Mouse (Mus musculus): ENCODE measurements around the gene Inpp5a. TPM values are rescaled to one million over a fixed set of nuclear protein-coding genes. Genes with fewer than 3 reads are reported as not detected.

Inpp5a gene
- polyA plus RNA-seq, 1 experiment: 37.8 TPM

GRCm38 (mm10) chr7:139445621-139446020, 56.7 kb downstream of the Inpp5a start:
- Histone ChIP-seq H3K36me3 (ENCODE audit: control insufficient read depth, insufficient read depth) (no peaks in the 10 kb centered on the region), H3ac (ENCODE audit: control insufficient read depth, insufficient read length) (no peak overlapping the region), H3K4me2 (ENCODE audit: low read depth) (no peak overlapping the region), H3K4me3 (no peak overlapping the region), H3K79me2 (ENCODE audit: control insufficient read depth, insufficient read depth) (peaks cover 12% of the 10 kb centered on the region), H3K27me3 (ENCODE audit: control insufficient read depth, insufficient read depth, insufficient read length) (no peaks in the 10 kb centered on the region)
- TF ChIP-seq SRF (IDR thresholded peaks at IDR 0.05; ENCODE audit: control insufficient read depth, insufficient read length, low read depth) (no peak), POLR2AphosphoS2 (IDR thresholded peaks at IDR 0.05; ENCODE audit: insufficient read length, low read depth) (no peak), TCF3 (IDR thresholded peaks at IDR 0.05; ENCODE audit: insufficient read length, low read depth) (no peak), REST (IDR thresholded peaks at IDR 0.05; ENCODE audit: insufficient read depth, insufficient read length) (no peak), POLR2A (IDR thresholded peaks at IDR 0.05; ENCODE audit: insufficient read length, low read depth) (no peak), TCF12 (IDR thresholded peaks at IDR 0.05; ENCODE audit: insufficient read depth, poor library complexity, severe bottlenecking) (no peak), MYOG (IDR thresholded peaks at IDR 0.05; ENCODE audit: control insufficient read depth in 1 of 3, insufficient read depth in 1 of 3, insufficient read length in 2 of 3, low read depth in 2 of 3) (no peak)

DNA sequence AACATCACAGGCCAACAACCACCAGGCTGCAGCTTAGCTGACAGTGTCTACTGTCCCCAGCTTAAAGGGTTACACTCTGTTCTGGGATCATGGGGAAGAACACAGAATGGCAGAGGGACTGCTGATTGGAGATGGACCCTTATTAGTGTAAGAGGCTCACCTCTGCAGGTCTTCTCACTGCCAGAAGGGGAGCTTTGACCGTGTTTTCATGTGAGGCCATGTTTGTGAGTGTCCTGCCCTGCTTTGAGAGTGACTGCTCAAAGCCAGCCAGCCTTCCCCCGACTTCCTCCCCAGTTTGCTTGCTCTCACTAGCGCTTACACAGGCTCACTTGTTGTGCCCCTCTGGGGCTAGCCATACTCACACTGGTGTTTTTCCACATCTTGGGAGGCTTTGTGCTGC, 58.5 kb downstream of the Inpp5a start:
- no peak overlapping the region for H3K4me3 ChIP-seq
- H3ac ChIP-seq (ENCODE audit: control insufficient read depth, insufficient read length): no peak overlapping the region
- no peak for TF ChIP-seq MYOD1 (IDR thresholded peaks at IDR 0.05; ENCODE audit: control insufficient read depth in 1 of 3, insufficient read length in 2 of 3, low read depth in 2 of 3)
- no peak for TF ChIP-seq REST (IDR thresholded peaks at IDR 0.05; ENCODE audit: insufficient read depth, insufficient read length)
- no peak for TF ChIP-seq CEBPB (IDR thresholded peaks at IDR 0.05; ENCODE audit: insufficient read depth, poor library complexity, severe bottlenecking)
- no peak for TF ChIP-seq MYOG (IDR thresholded peaks at IDR 0.05; ENCODE audit: control insufficient read depth in 1 of 3, insufficient read depth in 1 of 3, insufficient read length in 2 of 3, low read depth in 2 of 3)
- no peak for TF ChIP-seq TCF3 (IDR thresholded peaks at IDR 0.05; ENCODE audit: insufficient read length, low read depth)
- TF ChIP-seq POLR2A (IDR thresholded peaks at IDR 0.05; ENCODE audit: insufficient read length, low read depth): no peak
- no peak for TF ChIP-seq TCF12 (IDR thresholded peaks at IDR 0.05; ENCODE audit: insufficient read depth, poor library complexity, severe bottlenecking)
- TF ChIP-seq MAX (IDR thresholded peaks at IDR 0.05; ENCODE audit: low read depth): no peak
- no peak for TF ChIP-seq USF1 (IDR thresholded peaks at IDR 0.05; ENCODE audit: low read depth)
- TF ChIP-seq E2F4 (IDR thresholded peaks at IDR 0.05; ENCODE audit: insufficient read depth): no peak
- TF ChIP-seq POLR2AphosphoS2 (IDR thresholded peaks at IDR 0.05; ENCODE audit: insufficient read length, low read depth): no peak
- TF ChIP-seq SRF (IDR thresholded peaks at IDR 0.05; ENCODE audit: control insufficient read depth, insufficient read length, low read depth): no peak
- H3K4me2 ChIP-seq (ENCODE audit: low read depth): no peak overlapping the region
- peaks cover 6% of the 10 kb centered on the region for H3K79me2 ChIP-seq (ENCODE audit: control insufficient read depth, insufficient read depth)
- no peaks in the 10 kb centered on the region for H3K27me3 ChIP-seq (ENCODE audit: control insufficient read depth, insufficient read depth, insufficient read length)
- no peaks in the 10 kb centered on the region for H3K36me3 ChIP-seq (ENCODE audit: control insufficient read depth, insufficient read depth)

DNA sequence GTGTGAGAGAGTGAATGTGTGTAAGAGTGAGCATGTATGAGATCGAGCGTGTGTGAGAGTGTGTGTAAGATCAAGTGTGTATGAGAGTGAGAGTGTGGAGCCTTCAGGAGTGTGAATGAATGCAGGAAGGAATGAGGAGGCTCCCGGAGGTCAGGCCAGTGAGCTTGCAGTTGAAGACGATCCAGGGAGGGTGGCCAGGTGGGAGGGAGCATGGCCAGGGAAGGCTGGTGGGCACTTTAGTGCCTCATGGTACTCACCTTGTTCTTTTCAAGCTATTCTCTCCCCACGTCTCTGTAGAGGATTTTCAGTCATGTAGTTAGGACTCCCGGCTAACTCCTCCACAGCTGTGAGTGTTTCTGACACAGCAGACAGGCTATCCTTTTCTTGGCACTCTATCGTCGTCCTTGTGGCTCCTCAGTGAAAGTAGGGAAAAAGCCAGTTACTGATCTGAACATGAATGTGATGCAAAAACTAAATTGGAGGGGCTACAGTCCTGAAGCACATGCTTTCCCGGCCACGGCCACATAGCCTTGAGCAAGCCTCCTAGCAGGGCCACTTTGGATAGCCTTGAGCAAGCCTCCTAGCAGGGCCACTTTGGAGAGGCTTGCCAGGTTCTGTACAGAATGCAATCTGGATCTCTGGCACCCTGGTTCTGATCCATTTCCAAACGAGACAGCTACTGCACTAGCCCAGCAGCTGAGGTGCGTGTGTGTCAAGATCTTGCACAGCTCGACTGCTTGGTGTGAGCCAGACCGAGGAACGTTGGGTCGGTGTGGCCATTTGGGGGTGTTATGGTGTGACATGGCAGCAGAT, 61.5 kb downstream of the Inpp5a start:
- Histone ChIP-seq H3K27me3 (ENCODE audit: control insufficient read depth, insufficient read depth, insufficient read length) (no peaks in the 10 kb centered on the region), H3ac (ENCODE audit: control insufficient read depth, insufficient read length) (no peak overlapping the region), H3K4me2 (ENCODE audit: low read depth) (no peak overlapping the region), H3K4me3 (no peak overlapping the region), H3K36me3 (ENCODE audit: control insufficient read depth, insufficient read depth) (no peaks in the 10 kb centered on the region), H3K79me2 (ENCODE audit: control insufficient read depth, insufficient read depth) (peaks cover 4% of the 10 kb centered on the region)
- TF ChIP-seq E2F4 (IDR thresholded peaks at IDR 0.05; ENCODE audit: insufficient read depth) (no peak), POLR2A (IDR thresholded peaks at IDR 0.05; ENCODE audit: insufficient read length, low read depth) (no peak), MYOD1 (IDR thresholded peaks at IDR 0.05; ENCODE audit: control insufficient read depth in 1 of 3, insufficient read length in 2 of 3, low read depth in 2 of 3) (no peak), MAX (IDR thresholded peaks at IDR 0.05; ENCODE audit: low read depth) (no peak), REST (IDR thresholded peaks at IDR 0.05; ENCODE audit: insufficient read depth, insufficient read length) (no peak)

- Histone ChIP-seq H3K27me3 (ENCODE audit: control insufficient read depth, insufficient read depth, insufficient read length) (no peaks in the 10 kb centered on the region), H3ac (ENCODE audit: control insufficient read depth, insufficient read length) (no peak overlapping the region), H3K4me2 (ENCODE audit: low read depth) (no peak overlapping the region), H3K4me3 (no peak overlapping the region), H3K79me2 (ENCODE audit: control insufficient read depth, insufficient read depth) (no peaks in the 10 kb centered on the region), H3K36me3 (ENCODE audit: control insufficient read depth, insufficient read depth) (no peaks in the 10 kb centered on the region)
- TF ChIP-seq REST (IDR thresholded peaks at IDR 0.05; ENCODE audit: insufficient read depth, insufficient read length) (no peak), POLR2AphosphoS2 (IDR thresholded peaks at IDR 0.05; ENCODE audit: insufficient read length, low read depth) (no peak)
Measured at GRCm38 (mm10) chr7:139451711-139452110, 62.8 kb downstream of the Inpp5a start.

DNA sequence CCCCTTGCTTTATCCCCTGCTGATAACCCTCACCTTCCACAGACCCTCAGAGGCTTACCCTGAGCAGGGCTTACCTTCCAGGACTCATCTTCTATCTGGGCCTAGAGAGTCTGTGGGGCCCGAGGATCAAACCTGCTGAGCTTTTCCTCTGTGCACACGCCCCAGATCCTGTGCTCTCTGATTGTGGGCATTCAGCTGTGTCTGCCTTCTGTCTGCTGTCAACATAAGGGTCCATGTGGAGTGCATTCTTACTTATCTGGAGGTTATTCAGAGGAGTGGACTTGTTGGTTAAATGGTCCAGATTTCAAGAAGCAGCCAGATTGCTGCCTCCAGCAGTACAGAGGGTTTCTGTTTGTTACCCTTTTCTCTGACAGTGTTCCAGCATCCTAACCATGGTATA, 63.3 kb downstream of the Inpp5a start:
- Histone ChIP-seq H3K79me2 (ENCODE audit: control insufficient read depth, insufficient read depth) (no peaks in the 10 kb centered on the region), H3K36me3 (ENCODE audit: control insufficient read depth, insufficient read depth) (no peaks in the 10 kb centered on the region), H3K4me3 (no peak overlapping the region), H3K4me2 (ENCODE audit: low read depth) (no peak overlapping the region), H3ac (ENCODE audit: control insufficient read depth, insufficient read length) (no peak overlapping the region), H3K27me3 (ENCODE audit: control insufficient read depth, insufficient read depth, insufficient read length) (no peaks in the 10 kb centered on the region)
- TF ChIP-seq TCF3 (IDR thresholded peaks at IDR 0.05; ENCODE audit: insufficient read length, low read depth) (no peak), POLR2A (IDR thresholded peaks at IDR 0.05; ENCODE audit: insufficient read length, low read depth) (no peak), MYOD1 (IDR thresholded peaks at IDR 0.05; ENCODE audit: control insufficient read depth in 1 of 3, insufficient read length in 2 of 3, low read depth in 2 of 3) (no peak), E2F4 (IDR thresholded peaks at IDR 0.05; ENCODE audit: insufficient read depth) (no peak), CEBPB (IDR thresholded peaks at IDR 0.05; ENCODE audit: insufficient read depth, poor library complexity, severe bottlenecking) (no peak), USF1 (IDR thresholded peaks at IDR 0.05; ENCODE audit: low read depth) (no peak), MAX (IDR thresholded peaks at IDR 0.05; ENCODE audit: low read depth) (no peak), MYOG (IDR thresholded peaks at IDR 0.05; ENCODE audit: control insufficient read depth in 1 of 3, insufficient read depth in 1 of 3, insufficient read length in 2 of 3, low read depth in 2 of 3) (no peak), TCF12 (IDR thresholded peaks at IDR 0.05; ENCODE audit: insufficient read depth, poor library complexity, severe bottlenecking) (no peak), REST (IDR thresholded peaks at IDR 0.05; ENCODE audit: insufficient read depth, insufficient read length) (no peak)

All from myocyte (in vitro differentiated cells).